Mouse (Mus musculus) kidney, embryonic 16.5 days (tissue): Measurements from ENCODE around the gene Nmi. TPM values are rescaled to one million over a fixed set of nuclear protein-coding genes. Genes with fewer than 3 reads are reported as not detected.

ENCODE experiments used
- ATAC-seq: fragments of 200-750 bp; cut with Nextera tagmentation; 2 replicates; pipeline ENCODE4 v1.8.0; 2017; ENCODE audit warnings: moderate TSS enrichment; ENCODE audit not compliant: low FRiP score, low TSS enrichment
- H3K27ac ChIP-seq: fragments of 300-500 bp; sonication (generic); 2 replicates; pipeline ENCODE4 v1.5.1; 2014; ENCODE audit warnings: low read length
- H3K27me3 ChIP-seq: fragments of 300-500 bp; sonication (generic); 2 replicates; pipeline ENCODE4 v1.6.1; 2014; ENCODE audit warnings: low read length, control low read depth, mixed read lengths; ENCODE audit not compliant: insufficient read depth
- H3K36me3 ChIP-seq: fragments of 300-500 bp; sonication (generic); 2 replicates; pipeline ENCODE4 v1.6.1; 2014; ENCODE audit warnings: low read length, control low read depth, mixed read lengths; ENCODE audit not compliant: insufficient read depth
- H3K4me1 ChIP-seq: fragments of 300-500 bp; sonication (generic); 2 replicates; pipeline ENCODE4 v1.6.1; 2014; ENCODE audit warnings: low read length, control low read depth, mixed read lengths; ENCODE audit not compliant: insufficient read depth
- H3K4me2 ChIP-seq: fragments of 300-500 bp; sonication (generic); replicated peaks from 2 replicates; pipeline ENCODE4 v1.6.1; 2014; ENCODE audit warnings: low read depth, low read length
- H3K4me3 ChIP-seq: fragments of 300-500 bp; sonication (generic); 2 replicates; pipeline ENCODE4 v1.5.1; 2014; ENCODE audit warnings: mild to moderate bottlenecking, low read length
- H3K9ac ChIP-seq: fragments of 300-500 bp; sonication (generic); replicated peaks from 2 replicates; pipeline ENCODE4 v1.6.1; 2014; ENCODE audit warnings: low read length
- H3K9me3 ChIP-seq: fragments of 300-500 bp; sonication (generic); 2 replicates; pipeline ENCODE4 v1.6.1; 2016; ENCODE audit warnings: low read length, control low read depth
- WGBS: fragments of 180-500 bp; shearing (Covaris S2); extraction: QIAGEN DNeasy Blood & Tissue Kit; methylation state at CpG from one replicate; pipeline ENCODE4 v1.1.7; 2014; 5-methylcytosine and 5-hydroxymethylcytosine counted together
- polyA plus RNA-seq: library from polyadenylated mRNA; unstranded; fragments of >200 nt; fragmentation: Nextera tagmentation; extraction: Ambion mirVana; gene quantifications from 2 replicates; pipeline ENCODE4 v1.2.1, GENCODE M21; 2015

Nmi gene
- polyA plus RNA-seq, 1 experiment from 2014 or later = 18.7 TPM

GRCm38 (mm10) chr2:51933341-51934134, 39.8 kb downstream of the Nmi start:
- H3K9me3 ChIP-seq = no peaks in the 10 kb centered on the region
- no peak overlapping the region for H3K27ac ChIP-seq
- peak overlapping the region; percentile 70 for H3K4me3 ChIP-seq
- WGBS = 34% methylated on average over 11 of the region's 12 CpGs
- peak overlapping the region; percentile 69 for H3K4me2 ChIP-seq
- no peak overlapping the region for H3K9ac ChIP-seq
- 0 out of 2 replicates have a peak, but pooled peaks cover 3% of the 10 kb centered on the region for H3K4me1 ChIP-seq
- H3K36me3 ChIP-seq = no peaks in the 10 kb centered on the region
- no peaks in the 10 kb centered on the region for H3K27me3 ChIP-seq
- ATAC-seq = no peak

GRCm38 (mm10) chr2:51931241-51931640, 42.1 kb downstream of the Nmi start:
- 0 out of 2 replicates have a peak, but pooled peaks cover 3% of the 10 kb centered on the region for H3K4me1 ChIP-seq
- no peak overlapping the region for H3K4me2 ChIP-seq
- H3K9ac ChIP-seq = no peak overlapping the region
- WGBS = 64% methylated on average over 7 of the region's 7 CpGs
- no peak for ATAC-seq
- no peaks in the 10 kb centered on the region for H3K27me3 ChIP-seq
- H3K9me3 ChIP-seq = no peaks in the 10 kb centered on the region
- no peak overlapping the region for H3K27ac ChIP-seq
- H3K36me3 ChIP-seq = no peaks in the 10 kb centered on the region
- H3K4me3 ChIP-seq = no peak overlapping the region

GRCm38 (mm10) chr2:51914944-51915680, 58.2 kb downstream of the Nmi start:
- Histone ChIP-seq H3K9ac (no peak overlapping the region), H3K9me3 (no peaks in the 10 kb centered on the region), H3K4me1 (peaks cover 23% of the 10 kb centered on the region), H3K36me3 (no peaks in the 10 kb centered on the region), H3K4me2 (no peak overlapping the region), H3K27ac (no peak overlapping the region), H3K4me3 (no peak overlapping the region), H3K27me3 (no peaks in the 10 kb centered on the region)
- WGBS = 13% methylated on average over 5 of the region's 5 CpGs
- ATAC-seq = 0 out of 2 replicates have a peak, but pooled peaks have one; percentile 58

DNA sequence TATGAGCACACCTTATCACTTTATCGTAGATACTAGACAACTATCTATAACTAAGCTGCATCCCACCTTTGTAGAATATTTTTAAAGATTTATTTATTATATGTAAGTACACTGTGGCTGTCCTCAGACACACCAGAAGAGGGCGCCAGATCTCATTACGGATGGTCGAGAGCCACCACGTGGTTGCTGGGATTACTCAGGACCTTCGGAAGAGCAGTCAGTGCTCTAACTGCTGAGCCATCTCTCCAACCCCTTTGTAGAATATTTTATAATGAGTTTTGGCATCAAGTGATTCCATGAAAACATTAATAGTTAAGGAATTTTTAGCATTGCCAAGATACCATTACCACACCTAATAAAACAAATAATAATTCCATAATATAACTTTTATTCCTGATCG, 58.8 kb downstream of the Nmi start:
- H3K4me3 ChIP-seq = no peak overlapping the region
- no peak overlapping the region for H3K4me2 ChIP-seq
- no peaks in the 10 kb centered on the region for H3K9me3 ChIP-seq
- peaks cover 23% of the 10 kb centered on the region for H3K4me1 ChIP-seq
- 56% methylated on average over 7 of the region's 7 CpGs for WGBS
- H3K36me3 ChIP-seq = no peaks in the 10 kb centered on the region
- H3K9ac ChIP-seq = no peak overlapping the region
- no peak for ATAC-seq
- H3K27ac ChIP-seq = no peak overlapping the region
- no peaks in the 10 kb centered on the region for H3K27me3 ChIP-seq

DNA sequence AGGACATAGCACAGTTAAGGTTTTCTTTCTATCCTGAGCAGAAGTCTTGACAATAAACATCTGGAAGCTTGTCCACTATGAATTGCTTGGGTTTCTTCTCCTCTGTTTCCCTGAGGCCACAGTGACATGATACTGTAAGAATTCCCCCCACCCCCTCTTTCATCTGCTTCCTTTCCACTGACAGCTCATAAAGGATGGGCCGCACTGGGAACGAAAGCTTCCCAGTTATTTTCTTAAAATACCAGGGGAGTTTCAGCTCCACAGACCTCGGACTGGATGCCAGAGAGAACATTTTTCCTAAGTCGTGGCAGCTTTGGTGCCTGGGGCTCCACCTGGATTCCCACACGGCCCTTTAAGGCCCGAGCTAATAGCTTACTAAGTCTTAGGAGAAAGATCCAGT, 60.6 kb downstream of the Nmi start:
- Histone ChIP-seq H3K9ac (no peak overlapping the region), H3K9me3 (no peaks in the 10 kb centered on the region), H3K4me1 (peaks cover 23% of the 10 kb centered on the region), H3K4me3 (no peak overlapping the region), H3K27me3 (no peaks in the 10 kb centered on the region), H3K36me3 (no peaks in the 10 kb centered on the region), H3K27ac (peak overlapping the region; percentile 79), H3K4me2 (peak overlapping the region; percentile 34; the same call in 1 of the 2 replicates)
- WGBS = 13% methylated on average over 6 of the region's 6 CpGs
- peak; percentile 56; the same call in 1 of the 2 replicates for ATAC-seq

DNA sequence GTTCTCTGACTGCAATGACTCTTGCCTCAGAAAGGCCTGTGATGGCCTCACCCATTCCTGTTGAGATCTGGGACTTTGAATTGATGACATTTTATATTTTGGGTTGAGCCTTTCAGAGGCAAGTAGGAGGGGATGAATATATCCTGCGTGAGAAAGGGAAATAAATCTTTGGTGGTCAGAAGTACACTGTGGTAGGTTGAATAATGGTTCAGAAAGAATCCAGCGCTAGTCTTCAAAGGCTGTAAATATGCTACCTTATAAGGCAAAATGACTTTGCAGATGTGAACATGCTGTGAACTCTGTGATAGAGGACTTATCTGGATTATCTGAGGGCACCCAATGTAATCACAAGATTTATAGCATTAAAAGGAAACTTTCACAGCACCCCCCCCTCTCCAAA, 61.4 kb downstream of the Nmi start:
- WGBS = 44% methylated on average over 2 of the region's 2 CpGs
- Histone ChIP-seq H3K9ac (no peak overlapping the region), H3K27ac (peak overlapping the region; percentile 5; the same call in 1 of the 2 replicates), H3K4me3 (no peak overlapping the region), H3K4me2 (no peak overlapping the region), H3K27me3 (no peaks in the 10 kb centered on the region), H3K4me1 (peaks cover 27% of the 10 kb centered on the region), H3K9me3 (no peaks in the 10 kb centered on the region), H3K36me3 (no peaks in the 10 kb centered on the region)
- ATAC-seq = no peak

DNA sequence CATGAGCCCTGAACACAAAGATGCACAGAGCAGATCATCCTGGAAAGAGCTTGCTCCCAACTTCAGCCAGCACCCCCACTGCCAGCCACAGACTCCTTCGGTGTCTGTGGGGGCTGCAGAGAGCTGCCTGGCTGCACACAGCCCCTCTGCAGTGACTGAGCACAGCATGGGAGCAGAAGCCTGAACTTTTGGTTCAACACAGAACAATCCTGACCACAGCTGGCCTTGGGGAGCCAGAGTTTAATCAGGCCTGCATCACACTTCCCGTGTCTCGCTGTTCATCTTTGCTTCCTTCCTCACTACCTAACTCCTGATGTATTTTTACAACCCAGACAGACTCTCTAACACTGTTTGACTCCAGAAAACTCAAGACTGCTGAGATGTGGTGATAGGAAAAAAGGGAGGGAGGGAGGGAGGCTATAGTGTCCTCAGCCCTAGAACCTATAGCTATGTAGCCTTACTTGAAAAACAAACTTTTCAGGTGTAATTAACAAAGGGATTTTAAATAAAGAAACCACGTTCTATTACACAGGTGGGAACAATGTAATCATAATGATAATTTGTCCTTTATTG, 65.7 kb downstream of the Nmi start:
- H3K4me1 ChIP-seq = peaks cover 17% of the 10 kb centered on the region
- no peak overlapping the region for H3K9ac ChIP-seq
- H3K9me3 ChIP-seq = no peaks in the 10 kb centered on the region
- no peak overlapping the region for H3K4me3 ChIP-seq
- no peak for ATAC-seq
- no peaks in the 10 kb centered on the region for H3K36me3 ChIP-seq
- H3K27me3 ChIP-seq = no peaks in the 10 kb centered on the region
- WGBS = 51% methylated on average over 4 of the region's 4 CpGs
- no peak overlapping the region for H3K27ac ChIP-seq
- no peak overlapping the region for H3K4me2 ChIP-seq

- 0 out of 2 replicates have a peak, but pooled peaks cover 4% of the 10 kb centered on the region for H3K4me1 ChIP-seq
- no peaks in the 10 kb centered on the region for H3K27me3 ChIP-seq
- no peak overlapping the region for H3K9ac ChIP-seq
- no peak overlapping the region for H3K4me2 ChIP-seq
- no peak overlapping the region for H3K27ac ChIP-seq
- no peak overlapping the region for H3K4me3 ChIP-seq
- H3K9me3 ChIP-seq = no peaks in the 10 kb centered on the region
- no peak for ATAC-seq
- WGBS = 50% methylated on average over 8 of the region's 8 CpGs
- no peaks in the 10 kb centered on the region for H3K36me3 ChIP-seq
These were observed 67.7 kb downstream of the Nmi start for GRCm38 (mm10) chr2:51905637-51906036.
